Mouse (Mus musculus): ENCODE measurements around the gene Lcmt1. TPM values are rescaled to one million over a fixed set of nuclear protein-coding genes. Genes with fewer than 3 reads are reported as not detected.

The Lcmt1 gene
- polyA plus RNA-seq, 1 experiment: 57.4 TPM

GRCm38 (mm10) chr7:123455088-123455487 is 85.5 kb downstream of the Lcmt1 start:
- no peak for DNase-seq (ENCODE audit: low read depth)

- no peak for DNase-seq (ENCODE audit: low read depth)
Measured at GRCm38 (mm10) chr7:123458309-123458708, 88.7 kb downstream of the Lcmt1 start.

GRCm38 (mm10) chr7:123459247-123459646 is 89.7 kb downstream of the Lcmt1 start:
- no peak for DNase-seq (ENCODE audit: low read depth)

- DNase-seq (ENCODE audit: low read depth): no peak
Measured at GRCm38 (mm10) chr7:123461316-123461715, 91.7 kb downstream of the Lcmt1 start.

- no peak for DNase-seq (ENCODE audit: low read depth)
Measured at GRCm38 (mm10) chr7:123462070-123462501, 92.5 kb downstream of the Lcmt1 start, which contains the start of gene Aqp8. Gene Aqp8, plus strand, starts transcription at chr7:123462291.

- no peak for DNase-seq (ENCODE audit: low read depth)
Measured at GRCm38 (mm10) chr7:123463569-123463968, 94.0 kb downstream of the Lcmt1 start.

GRCm38 (mm10) chr7:123465692-123466387 is 96.3 kb downstream of the Lcmt1 start:
- DNase-seq (ENCODE audit: low read depth): peak; percentile 4

GRCm38 (mm10) chr7:123467961-123468360 is 98.4 kb downstream of the Lcmt1 start:
- no peak for DNase-seq (ENCODE audit: low read depth)

Other genes with a start within 250 kb of the Lcmt1 start
- gene Tnrc6a, start 245.9 kb upstream of the Lcmt1 start, polyA plus RNA-seq (2012; rRNA removed): 46.5 and 52.2 TPM in 2 replicates
- 0.28 and 8.5 TPM in 2 replicates for gene Slc5a11, start 155.0 kb upstream of the Lcmt1 start, polyA plus RNA-seq (2012; rRNA removed)
- 27.9 and 39.3 TPM in 2 replicates for gene Arhgap17, start 131 bp downstream of the Lcmt1 start, polyA plus RNA-seq (2012; rRNA removed)
- 0.24 and 0.58 TPM in 2 replicates for gene Aqp8, start 92.5 kb downstream of the Lcmt1 start, polyA plus RNA-seq (2012; rRNA removed)
- gene Zkscan2, start 130.7 kb downstream of the Lcmt1 start, polyA plus RNA-seq (2012; rRNA removed): 0.24 and 0.34 TPM in 2 replicates

Data from gonadal fat pad, adult 2 months (tissue).